Mouse (Mus musculus) adrenal gland (tissue): Measurements from ENCODE around the gene Hic1.

ENCODE experiments used
- intact Hi-C: fragments of 180-260 bp; cut with DNase I; formaldehyde crosslinking; loops from one replicate; pipeline ENCODE4 v1.15.1; 2025
- long read RNA-seq, 2 experiments: library from polyadenylated mRNA; unstranded; transcript quantifications; one replicate each; pipeline ENCODE4 v2.0.0; 2020; ENCODE audit warnings: borderline replicate concordance in 1 of 2; ENCODE audit not compliant: insufficient replicate concordance in 1 of 2

The Hic1 gene
- long read RNA-seq, experiment 1, partial matches to known transcripts = 0 of 2 reads
- long read RNA-seq, experiment 1, other reads (novel, unspliced or antisense) = 2 of 2 reads
- long read RNA-seq, experiment 2, partial matches to known transcripts = 0 of 1 reads
- long read RNA-seq, experiment 2, other reads (novel, unspliced or antisense) = 1 of 1 reads

- intact Hi-C loops = no loop called here
Measured at GRCm38 (mm10) chr11:75169405-75170080, at the start of gene Hic1. Gene Hic1, minus strand, starts transcription at chr11:75169519.

- intact Hi-C loops = no loop called here
Measured at GRCm38 (mm10) chr11:75214081-75214950, 45.0 kb upstream of the Hic1 start.

GRCm38 (mm10) chr11:75213372-75214080 is 44.2 kb upstream of the Hic1 start:
- intact Hi-C loops = no loop called here

- intact Hi-C loops = no loop called here
Measured at GRCm38 (mm10) chr11:75212876-75213275, 43.6 kb upstream of the Hic1 start.

- intact Hi-C loops = no loop called here
Measured at GRCm38 (mm10) chr11:75212031-75212667, 42.8 kb upstream of the Hic1 start.

GRCm38 (mm10) chr11:75210755-75211154 is 41.4 kb upstream of the Hic1 start:
- intact Hi-C loops = no loop called here

- intact Hi-C loops = no loop called here
Measured at GRCm38 (mm10) chr11:75210093-75210492, 40.8 kb upstream of the Hic1 start.

- intact Hi-C loops = no loop called here
Measured at GRCm38 (mm10) chr11:75209363-75209762, 40.0 kb upstream of the Hic1 start.

GRCm38 (mm10) chr11:75206347-75206746 is 37.0 kb upstream of the Hic1 start:
- intact Hi-C loops = no loop called here

- intact Hi-C loops = no loop called here
Measured at GRCm38 (mm10) chr11:75204472-75204871, 35.2 kb upstream of the Hic1 start.

GRCm38 (mm10) chr11:75203926-75204325 is 34.6 kb upstream of the Hic1 start:
- intact Hi-C loops = no loop called here

GRCm38 (mm10) chr11:75201721-75202120 is 32.4 kb upstream of the Hic1 start:
- intact Hi-C loops = no loop called here

GRCm38 (mm10) chr11:75200935-75201334 is 31.6 kb upstream of the Hic1 start:
- intact Hi-C loops = no loop called here

GRCm38 (mm10) chr11:75199951-75200350 is 30.6 kb upstream of the Hic1 start:
- intact Hi-C loops = no loop called here

GRCm38 (mm10) chr11:75198792-75199191 is 29.5 kb upstream of the Hic1 start:
- intact Hi-C loops = no loop called here

- intact Hi-C loops = no loop called here
Measured at GRCm38 (mm10) chr11:75197956-75198355, 28.6 kb upstream of the Hic1 start.

- intact Hi-C loops = no loop called here
Measured at GRCm38 (mm10) chr11:75196131-75196530, 26.8 kb upstream of the Hic1 start.

- intact Hi-C loops = no loop called here
Measured at GRCm38 (mm10) chr11:75194850-75195461, 25.6 kb upstream of the Hic1 start.

- intact Hi-C loops = no loop called here
Measured at GRCm38 (mm10) chr11:75194121-75194849, 25.0 kb upstream of the Hic1 start.
